In genomic region chr14:25292557-25292956, GRCm38 (mm10) we compare ENCODE assay signal across 21 mouse cellular contexts.
DNase-seq lines count a peak whose midpoint lies in the region; ATAC-seq and TF ChIP-seq lines count a peak whose summit lies in the region.
"Had no signal": no experiment of that assay in that cellular context is flagged by ENCODE, and none has a peak within 500 bp of the region (broad histone marks: within the 10 kb centered on the region; RNA-seq: fewer than 3 reads in every experiment).

No protein-coding gene starts in this region.

- no peak overlapping the region for H3ac ChIP-seq in myocyte (ENCODE audit: control insufficient read depth, insufficient read length)

- no peaks in the 10 kb centered on the region for H3K9me3 ChIP-seq in kidney, embryonic 15.5 days (replicated peaks)

- ATAC-seq in kidney, embryonic 15.5 days (replicated peaks; ENCODE audit: low FRiP score) = no peak
- ATAC-seq: activated CD4-positive, CD25-positive, alpha-beta regulatory T cell, adult 4 months; CD4-positive, CD25-positive, alpha-beta regulatory T cell, adult 4 months; Patski had no signal

- no peak overlapping the region for H3K9ac ChIP-seq in kidney, embryonic 15.5 days

- DNase-seq in heart, adult 11 months = peak; percentile 68
- no peak for DNase-seq in heart, adult 9 months (ENCODE audit: low spot score in 2 of 2)
- DNase-seq in kidney, postnatal 10 days = peak; percentile 2
- DNase-seq in urinary bladder, adult 2 months (ENCODE audit: low spot score) = peak; percentile 2
- DNase-seq in urinary bladder, postnatal 25 days (ENCODE audit: low spot score) = no peak
- DNase-seq in cerebellum, postnatal 36 days = no peak
- DNase-seq: adrenal gland, adult 2 months; adrenal gland, adult 8-10 months; adrenal gland, postnatal 10 days; adrenal gland, postnatal 14 days; adrenal gland, postnatal 25 days; adrenal gland, postnatal 36 days; B cell, adult 2 months; cerebellum, adult 11 months; cerebellum, adult 11-12 months had no signal

- H3K4me2 ChIP-seq in kidney, embryonic 15.5 days = no peak overlapping the region
- no peak overlapping the region for H3K4me2 ChIP-seq in myocyte (ENCODE audit: low read depth)

- no peak for TF ChIP-seq POLR2A in myocyte (IDR thresholded peaks at IDR 0.05; ENCODE audit: insufficient read length, low read depth)

- peaks cover 9% of the 10 kb centered on the region; the same call in 1 of the 2 replicates for H3K4me1 ChIP-seq in kidney, embryonic 15.5 days

- H3K4me3 ChIP-seq in kidney, embryonic 15.5 days (replicated peaks) = no peak overlapping the region
- H3K4me3 ChIP-seq in myocyte = no peak overlapping the region

- no peaks in the 10 kb centered on the region for H3K79me2 ChIP-seq in myocyte (ENCODE audit: control insufficient read depth, insufficient read depth)

- 76% methylated on average over 1 of the region's 1 CpGs for WGBS in kidney, embryonic 15.5 days

- no peak overlapping the region for H3K27ac ChIP-seq in kidney, embryonic 15.5 days

- no peaks in the 10 kb centered on the region for H3K36me3 ChIP-seq in kidney, embryonic 15.5 days
- no peaks in the 10 kb centered on the region for H3K36me3 ChIP-seq in myocyte (ENCODE audit: control insufficient read depth, insufficient read depth)
- H3K36me3 ChIP-seq: G1E had no signal

- peaks cover 5% of the 10 kb centered on the region; the same call in 1 of the 2 replicates for H3K27me3 ChIP-seq in kidney, embryonic 15.5 days
- H3K27me3 ChIP-seq in myocyte (ENCODE audit: control insufficient read depth, insufficient read depth, insufficient read length) = no peaks in the 10 kb centered on the region
- H3K27me3 ChIP-seq: Patski had no signal

TF ChIP-seq in myocyte, 11 proteins besides CTCF, POLR2A, EP300 and RAD21:
- TF ChIP-seq MYOD1 (IDR thresholded peaks at IDR 0.05; ENCODE audit: control insufficient read depth in 1 of 3, insufficient read length in 2 of 3, low read depth in 2 of 3) (peak in 2 of 3 experiments; percentile 31 to 59), MAX (IDR thresholded peaks at IDR 0.05; ENCODE audit: low read depth) (no peak), TCF12 (IDR thresholded peaks at IDR 0.05; ENCODE audit: insufficient read depth, poor library complexity, severe bottlenecking) (no peak), MYOG (IDR thresholded peaks at IDR 0.05; ENCODE audit: control insufficient read depth in 1 of 3, insufficient read depth in 1 of 3, insufficient read length in 2 of 3, low read depth in 2 of 3) (peak in 1 of 3 experiments; percentile 14)

Comparison
In these comparisons a context has a peak if more than half of its experiments do, and no peak if none do; other contexts are left out.
1. DNase-seq: peak in heart, adult 11 months (single experiment), kidney, postnatal 10 days (single experiment) and urinary bladder, adult 2 months (single experiment); none in heart, adult 9 months (0 of 2), urinary bladder, postnatal 25 days (single experiment) and cerebellum, postnatal 36 days (0 of 2).